Mouse (Mus musculus) G1E (cell line): ENCODE data around the gene Mms19.

Experiments
- CTCF ChIP-seq: IDR thresholded peaks from 2 replicates; pipeline ENCODE4 v1.5.1; 2012; ENCODE audit warnings: low read depth, low read length, inconsistent platforms, mixed read lengths
- GATA1 ChIP-seq: IDR thresholded peaks from 2 replicates; pipeline ENCODE4 v1.6.1; 2012; ENCODE audit warnings: borderline replicate concordance, low read length, inconsistent platforms, mixed read lengths
- POLR2AphosphoS5 ChIP-seq: IDR thresholded peaks from 2 replicates; pipeline ENCODE4 v1.6.1; 2012; ENCODE audit warnings: low read depth, low read length, inconsistent platforms; ENCODE audit not compliant: insufficient replicate concordance

DNA sequence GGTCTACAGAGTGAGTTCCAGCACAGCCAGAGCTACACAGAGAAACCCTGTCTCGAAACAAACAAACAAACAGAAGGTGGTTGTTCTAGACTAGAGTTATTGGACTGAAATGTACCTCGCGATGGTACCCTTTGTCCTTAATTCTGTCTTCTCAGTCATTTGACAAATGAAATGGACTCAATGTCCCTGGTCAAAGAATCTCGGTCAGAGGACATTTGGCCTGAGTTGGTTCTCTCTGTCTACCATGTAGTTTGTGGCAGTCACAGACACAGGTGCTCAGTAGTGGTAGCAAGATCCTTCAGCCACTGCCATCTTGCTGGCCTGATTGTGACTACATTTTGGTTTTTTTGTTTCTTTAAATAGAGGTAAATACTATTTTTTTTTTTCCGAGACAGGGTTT is 5.0 kb upstream of the Mms19 start:
- no peak for TF ChIP-seq POLR2AphosphoS5
- no peak for TF ChIP-seq CTCF
- no peak for TF ChIP-seq GATA1
